In the genomic region with DNA sequence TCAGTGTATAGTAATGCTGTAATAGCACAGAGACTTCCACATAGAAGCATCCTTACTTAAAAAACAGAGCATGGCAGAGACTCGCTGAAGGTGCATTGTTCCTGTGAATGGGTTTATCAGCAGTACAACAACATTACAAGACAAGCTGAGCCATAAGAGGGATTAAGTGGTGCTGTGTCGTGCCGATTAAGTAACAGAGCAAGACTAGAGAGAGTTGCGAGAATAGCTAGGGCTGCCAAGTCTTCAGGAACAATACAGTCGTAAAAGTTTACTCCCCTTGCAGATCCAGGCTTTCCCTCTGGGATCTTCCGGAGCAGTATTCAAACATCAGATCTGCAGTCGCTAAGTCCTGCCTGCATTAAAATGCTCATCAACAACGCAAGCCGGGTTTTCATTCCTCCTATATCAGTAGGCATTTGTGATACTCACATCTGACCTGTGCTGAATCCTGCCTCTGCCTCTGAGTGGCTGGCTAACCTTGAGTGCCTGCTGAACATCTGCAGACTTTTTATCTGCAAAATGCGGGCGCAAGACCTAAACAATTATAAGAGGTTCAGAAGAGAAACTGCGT, we compare ENCODE assay signal across 14 mouse cellular contexts.
DNase-seq lines count a peak whose midpoint lies in the region; ATAC-seq lines count a peak whose summit lies in the region.
"Had no signal": no experiment of that assay in that cellular context is flagged by ENCODE, and none has a peak within 500 bp of the region (broad histone marks: within the 10 kb centered on the region; RNA-seq: fewer than 3 reads in every experiment).

No protein-coding gene starts in this region.

- no peak overlapping the region for H3K4me3 ChIP-seq in heart, embryonic 12.5 days
- H3K4me3 ChIP-seq in limb, embryonic 11.5 days (ENCODE audit: low read depth, low read length): no peak overlapping the region
- no peak overlapping the region for H3K4me3 ChIP-seq in limb, embryonic 10.5 days
- no peak overlapping the region for H3K4me3 ChIP-seq in forebrain, embryonic 14.5 days (ENCODE audit: low read depth, low read length)
- no peak overlapping the region for H3K4me3 ChIP-seq in midbrain, embryonic 15.5 days
- H3K4me3 ChIP-seq: hindbrain, embryonic 10.5 days had no signal

- 29% methylated on average over 12 of the region's 12 CpGs for WGBS in heart, embryonic 12.5 days
- 36% methylated on average over 12 of the region's 12 CpGs for WGBS in limb, embryonic 11.5 days
- WGBS in limb, embryonic 10.5 days: 43% methylated on average over 12 of the region's 12 CpGs
- WGBS in forebrain, embryonic 14.5 days: 26% methylated on average over 12 of the region's 12 CpGs
- WGBS in midbrain, embryonic 15.5 days: 26% methylated on average over 12 of the region's 12 CpGs

- H3K9ac ChIP-seq in heart, embryonic 12.5 days: no peak overlapping the region
- H3K9ac ChIP-seq in limb, embryonic 11.5 days (ENCODE audit: low read length): no peak overlapping the region
- no peak overlapping the region for H3K9ac ChIP-seq in forebrain, embryonic 14.5 days (ENCODE audit: low read length)
- H3K9ac ChIP-seq in midbrain, embryonic 15.5 days: no peak overlapping the region

- H3K36me3 ChIP-seq in heart, embryonic 12.5 days: no peaks in the 10 kb centered on the region
- H3K36me3 ChIP-seq in limb, embryonic 11.5 days (ENCODE audit: control insufficient read depth, insufficient read depth, low read length): no peaks in the 10 kb centered on the region
- H3K36me3 ChIP-seq in limb, embryonic 10.5 days: no peaks in the 10 kb centered on the region
- H3K36me3 ChIP-seq in forebrain, embryonic 14.5 days (ENCODE audit: control insufficient read depth, insufficient read depth, low read length): no peaks in the 10 kb centered on the region
- no peaks in the 10 kb centered on the region for H3K36me3 ChIP-seq in midbrain, embryonic 15.5 days (replicated peaks)
- H3K36me3 ChIP-seq: hindbrain, embryonic 10.5 days had no signal

- no peak overlapping the region for H3K27ac ChIP-seq in heart, embryonic 12.5 days (ENCODE audit: poor library complexity, severe bottlenecking)
- no peak overlapping the region for H3K27ac ChIP-seq in limb, embryonic 11.5 days (replicated peaks; ENCODE audit: low read depth, low read length)
- no peak overlapping the region for H3K27ac ChIP-seq in limb, embryonic 10.5 days
- H3K27ac ChIP-seq in forebrain, embryonic 14.5 days (ENCODE audit: low read depth, low read length): no peak overlapping the region
- H3K27ac ChIP-seq in midbrain, embryonic 15.5 days: no peak overlapping the region
- H3K27ac ChIP-seq: macrophage had no signal

- no peaks in the 10 kb centered on the region for H3K9me3 ChIP-seq in heart, embryonic 12.5 days (replicated peaks)
- H3K9me3 ChIP-seq in limb, embryonic 11.5 days (ENCODE audit: control insufficient read depth, low read length): no peaks in the 10 kb centered on the region
- no peaks in the 10 kb centered on the region for H3K9me3 ChIP-seq in limb, embryonic 10.5 days (replicated peaks)
- H3K9me3 ChIP-seq in forebrain, embryonic 14.5 days (replicated peaks; ENCODE audit: control insufficient read depth, low read length): no peaks in the 10 kb centered on the region
- no peaks in the 10 kb centered on the region for H3K9me3 ChIP-seq in midbrain, embryonic 15.5 days
- H3K9me3 ChIP-seq: hindbrain, embryonic 10.5 days had no signal

- H3K27me3 ChIP-seq in heart, embryonic 12.5 days (replicated peaks): peaks cover 28% of the 10 kb centered on the region
- 0 out of 2 replicates have a peak, but pooled peaks cover 3% of the 10 kb centered on the region for H3K27me3 ChIP-seq in limb, embryonic 11.5 days (ENCODE audit: control insufficient read depth, insufficient read depth, low read length)
- peaks cover 11% of the 10 kb centered on the region for H3K27me3 ChIP-seq in limb, embryonic 10.5 days (ENCODE audit: low read depth, poor library complexity, severe bottlenecking)
- no peaks in the 10 kb centered on the region for H3K27me3 ChIP-seq in forebrain, embryonic 14.5 days (replicated peaks; ENCODE audit: control insufficient read depth, insufficient read depth, low read length)
- H3K27me3 ChIP-seq in midbrain, embryonic 15.5 days (replicated peaks): no peaks in the 10 kb centered on the region
- H3K27me3 ChIP-seq: CH12.LX had no signal

- ATAC-seq in heart, embryonic 12.5 days (ENCODE audit: insufficient number of reproducible peaks, low FRiP score): no peak
- ATAC-seq in limb, embryonic 11.5 days (ENCODE audit: insufficient number of reproducible peaks, low FRiP score, low TSS enrichment, low read depth): no peak
- no peak for ATAC-seq in forebrain, embryonic 14.5 days
- no peak for ATAC-seq in midbrain, embryonic 15.5 days (replicated peaks)

- peak overlapping the region; percentile 53 for H3K4me2 ChIP-seq in heart, embryonic 12.5 days
- H3K4me2 ChIP-seq in limb, embryonic 11.5 days (ENCODE audit: low read depth, severe bottlenecking): no peak overlapping the region
- peak overlapping the region; percentile 17; the same call in 1 of the 2 replicates for H3K4me2 ChIP-seq in forebrain, embryonic 14.5 days (ENCODE audit: low read length)
- H3K4me2 ChIP-seq in midbrain, embryonic 15.5 days: peak overlapping the region; percentile 36

- peaks cover 15% of the 10 kb centered on the region for H3K4me1 ChIP-seq in heart, embryonic 12.5 days (replicated peaks)
- H3K4me1 ChIP-seq in limb, embryonic 11.5 days (ENCODE audit: control insufficient read depth, insufficient read depth, low read length): peaks cover 7% of the 10 kb centered on the region
- H3K4me1 ChIP-seq in limb, embryonic 10.5 days: peaks cover 40% of the 10 kb centered on the region
- peaks cover 12% of the 10 kb centered on the region for H3K4me1 ChIP-seq in forebrain, embryonic 14.5 days (ENCODE audit: control insufficient read depth, insufficient read depth, low read length)
- H3K4me1 ChIP-seq in midbrain, embryonic 15.5 days: peaks cover 41% of the 10 kb centered on the region

- no peak for DNase-seq in heart, adult 9 months (ENCODE audit: low spot score in 2 of 2)
- peak; percentile 26 for DNase-seq in limb, embryonic 11.5 days (ENCODE audit: low spot score)
- no peak for DNase-seq in limb, embryonic 10.5 days (ENCODE audit: low spot score)
- DNase-seq in forebrain, embryonic 14.5 days (ENCODE audit: low spot score): peak; percentile 39
- DNase-seq in left cerebral cortex, adult 8-10 months (ENCODE audit: low spot score in 2 of 2): no peak
- DNase-seq in gastrocnemius, postnatal 10 days: no peak
- DNase-seq: cerebellum, postnatal 36 days; left cerebral cortex, postnatal 4 days; right cerebral cortex, postnatal 4 days had no signal

Comparison
In these comparisons a context has a peak if more than half of its experiments do, and no peak if none do; other contexts are left out.
1. DNase-seq: peak in limb, embryonic 11.5 days (single experiment) and forebrain, embryonic 14.5 days (single experiment); none in heart, adult 9 months (0 of 2), limb, embryonic 10.5 days (single experiment), left cerebral cortex, adult 8-10 months (0 of 2) and gastrocnemius, postnatal 10 days (single experiment).